Mouse (Mus musculus) embryonic facial prominence, embryonic 11.5 days (tissue): Measurements from ENCODE around the gene Lrrc36. TPM values are rescaled to one million over a fixed set of nuclear protein-coding genes. Genes with fewer than 3 reads are reported as not detected.

Experiments used
- ATAC-seq: fragments of 200-750 bp; cut with Nextera tagmentation; replicated peaks from 2 replicates; pipeline ENCODE4 v1.8.0; 2017; ENCODE audit warnings: low read depth; ENCODE audit not compliant: insufficient number of reproducible peaks, low FRiP score, low TSS enrichment
- DNase-seq: peaks from one replicate; pipeline ENCODE4 v3.0.0-alpha.2; 2015; ENCODE audit warnings: low spot score
- H3K27ac ChIP-seq: fragments of 300-500 bp; sonication (generic); replicated peaks from 2 replicates; pipeline ENCODE4 v1.5.1; 2014; ENCODE audit warnings: mild to moderate bottlenecking, low read depth, low read length, control low read depth
- H3K27me3 ChIP-seq: fragments of 300-500 bp; sonication (generic); 2 replicates; pipeline ENCODE4 v1.6.1; 2014; ENCODE audit warnings: mild to moderate bottlenecking, low read length, moderate library complexity, mixed read lengths; ENCODE audit not compliant: control insufficient read depth, insufficient read depth
- H3K36me3 ChIP-seq: fragments of 300-500 bp; sonication (generic); replicated peaks from 2 replicates; pipeline ENCODE4 v1.6.1; 2014; ENCODE audit warnings: low read depth, mild to moderate bottlenecking, low read length, moderate library complexity, mixed read lengths; ENCODE audit not compliant: control insufficient read depth, insufficient read depth
- H3K4me1 ChIP-seq: fragments of 300-500 bp; sonication (generic); 2 replicates; pipeline ENCODE4 v1.6.1; 2014; ENCODE audit warnings: low read length, mixed read lengths; ENCODE audit not compliant: control insufficient read depth, insufficient read depth
- H3K4me2 ChIP-seq: fragments of 300-500 bp; sonication (generic); 2 replicates; pipeline ENCODE4 v1.6.1; 2014; ENCODE audit warnings: low read depth, mild to moderate bottlenecking, control low read depth, low read length, moderate library complexity
- H3K4me3 ChIP-seq: fragments of 300-500 bp; sonication (generic); 2 replicates; pipeline ENCODE4 v1.5.1; 2014; ENCODE audit warnings: low read depth, low read length, control low read depth
- H3K9ac ChIP-seq: fragments of 300-500 bp; sonication (generic); replicated peaks from 2 replicates; pipeline ENCODE4 v1.6.1; 2014; ENCODE audit warnings: mild to moderate bottlenecking, control low read depth, low read length
- H3K9me3 ChIP-seq: fragments of 300-500 bp; sonication (generic); replicated peaks from 2 replicates; pipeline ENCODE4 v1.6.1; 2016; ENCODE audit warnings: mild to moderate bottlenecking, low read length, inconsistent platforms, mixed read lengths; ENCODE audit not compliant: control insufficient read depth
- WGBS: fragments of 180-500 bp; shearing (Covaris S2); extraction: QIAGEN DNeasy Blood & Tissue Kit; methylation state at CpG from one replicate; pipeline ENCODE4 v1.1.7; 2014; 5-methylcytosine and 5-hydroxymethylcytosine counted together
- polyA plus RNA-seq: library from polyadenylated mRNA; unstranded; fragments of >200 nt; fragmentation: Nextera tagmentation; extraction: Ambion mirVana; gene quantifications from 2 replicates; pipeline ENCODE4 v1.2.1, GENCODE M21; 2014

Gene Lrrc36
- polyA plus RNA-seq, 1 experiment from 2014 or later: 0.39 TPM

DNA sequence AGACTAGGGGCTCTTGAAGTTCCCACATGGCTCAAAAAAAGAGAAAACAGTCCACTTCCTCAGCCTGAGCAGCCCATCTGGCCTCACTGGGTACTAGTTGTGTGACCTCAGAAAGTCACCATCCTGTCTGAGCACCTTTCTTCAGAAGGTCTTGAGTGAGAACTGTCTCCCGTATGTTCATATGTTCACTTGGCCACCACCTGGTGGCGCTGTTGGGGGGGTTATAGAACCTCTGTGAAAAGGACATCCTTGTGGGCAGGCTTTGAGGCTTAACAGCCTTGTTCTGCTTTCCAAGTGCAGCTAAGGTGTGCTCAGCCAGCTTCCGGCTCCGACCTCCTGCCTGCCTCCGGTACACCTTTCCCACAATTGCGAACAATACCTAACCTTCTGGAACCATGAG lies 68.1 kb downstream of the Lrrc36 start:
- 65% methylated on average over 6 of the region's 6 CpGs for WGBS
- Histone ChIP-seq H3K9ac (no peak overlapping the region), H3K9me3 (no peaks in the 10 kb centered on the region), H3K27me3 (no peaks in the 10 kb centered on the region), H3K4me3 (no peak overlapping the region), H3K36me3 (no peaks in the 10 kb centered on the region), H3K27ac (peak overlapping the region; percentile 38; the same call in 1 of the 2 replicates), H3K4me1 (no peaks in the 10 kb centered on the region; the same call in 1 of the 2 replicates), H3K4me2 (no peak overlapping the region)
- DNase-seq (peak; percentile 54), ATAC-seq (no peak)

DNA sequence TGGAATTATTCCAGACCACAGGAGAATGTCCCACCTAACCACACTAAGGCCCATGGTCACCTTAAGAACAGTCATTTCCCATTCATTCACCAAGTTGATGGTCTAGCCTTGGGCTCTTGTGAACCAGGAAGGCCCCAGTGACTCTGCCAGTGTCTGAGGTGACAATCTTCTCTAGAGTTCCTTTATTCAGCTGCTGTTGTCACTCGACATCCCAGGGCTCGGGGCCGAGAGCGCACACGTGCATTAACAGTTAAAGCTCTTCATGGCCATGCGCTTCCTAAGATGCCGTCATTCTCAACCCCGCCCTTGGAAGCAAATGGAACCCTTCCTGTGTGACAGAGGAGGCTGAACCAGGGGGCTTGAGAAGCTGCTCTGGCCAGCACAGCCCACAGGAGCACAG lies 68.8 kb downstream of the Lrrc36 start:
- H3K4me3 ChIP-seq: no peak overlapping the region
- no peak overlapping the region for H3K27ac ChIP-seq
- ATAC-seq: no peak
- H3K9me3 ChIP-seq: no peaks in the 10 kb centered on the region
- no peak for DNase-seq
- no peaks in the 10 kb centered on the region for H3K36me3 ChIP-seq
- H3K4me1 ChIP-seq: no peaks in the 10 kb centered on the region; the same call in 1 of the 2 replicates
- H3K4me2 ChIP-seq: no peak overlapping the region
- 85% methylated on average over 8 of the region's 8 CpGs for WGBS
- no peak overlapping the region for H3K9ac ChIP-seq
- H3K27me3 ChIP-seq: no peaks in the 10 kb centered on the region

GRCm38 (mm10) chr8:105483212-105484029 lies 70.0 kb downstream of the Lrrc36 start:
- Histone ChIP-seq H3K9me3 (no peaks in the 10 kb centered on the region), H3K4me1 (no peaks in the 10 kb centered on the region; the same call in 1 of the 2 replicates), H3K4me2 (no peak overlapping the region), H3K27ac (no peak overlapping the region), H3K4me3 (no peak overlapping the region), H3K27me3 (no peaks in the 10 kb centered on the region), H3K9ac (no peak overlapping the region; the same call in 1 of the 2 replicates), H3K36me3 (no peaks in the 10 kb centered on the region)
- peak; percentile 70 for DNase-seq
- no peak; the same call in 1 of the 2 replicates for ATAC-seq
- WGBS: 30% methylated on average over 14 of the region's 14 CpGs

DNA sequence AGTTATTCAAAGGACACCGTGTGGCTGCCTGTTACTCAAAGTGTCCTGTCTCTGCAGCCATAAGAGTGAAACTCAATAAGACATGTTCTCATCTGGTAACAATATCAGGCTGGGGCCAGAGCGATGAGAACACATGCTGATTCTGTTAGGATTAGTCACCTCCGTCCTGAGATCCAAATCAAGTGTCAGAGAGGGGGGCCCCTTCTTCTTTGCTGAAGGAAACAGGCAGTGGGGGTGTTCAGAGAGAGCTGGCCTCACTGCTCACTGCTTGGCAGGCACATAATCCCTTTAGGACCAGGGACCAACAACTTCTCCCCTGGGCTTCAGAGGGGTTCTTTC lies 70.6 kb downstream of the Lrrc36 start:
- H3K4me2 ChIP-seq: no peak overlapping the region
- H3K9me3 ChIP-seq: no peaks in the 10 kb centered on the region
- no peaks in the 10 kb centered on the region for H3K27me3 ChIP-seq
- H3K9ac ChIP-seq: no peak overlapping the region
- 0 out of 2 replicates have a peak overlapping the region, but pooled peaks have one; percentile 44 for H3K27ac ChIP-seq
- peak; percentile 57 for DNase-seq
- ATAC-seq: no peak; the same call in 1 of the 2 replicates
- no peaks in the 10 kb centered on the region; the same call in 1 of the 2 replicates for H3K4me1 ChIP-seq
- H3K4me3 ChIP-seq: no peak overlapping the region
- no peaks in the 10 kb centered on the region for H3K36me3 ChIP-seq
- WGBS: 14% methylated on average over 3 of the region's 3 CpGs

- no peaks in the 10 kb centered on the region for H3K27me3 ChIP-seq
- DNase-seq: peak; percentile 79
- 12% methylated on average over 2 of the region's 2 CpGs for WGBS
- H3K36me3 ChIP-seq: no peaks in the 10 kb centered on the region
- no peak overlapping the region for H3K9ac ChIP-seq
- H3K4me3 ChIP-seq: no peak overlapping the region
- H3K4me1 ChIP-seq: no peaks in the 10 kb centered on the region; the same call in 1 of the 2 replicates
- H3K4me2 ChIP-seq: no peak overlapping the region
- ATAC-seq: 0 out of 2 replicates have a peak, but pooled peaks have one; percentile 42
- 0 out of 2 replicates have a peak overlapping the region, but pooled peaks have one; percentile 44 for H3K27ac ChIP-seq
- no peaks in the 10 kb centered on the region for H3K9me3 ChIP-seq
Observed at GRCm38 (mm10) chr8:105484392-105484791, 71.0 kb downstream of the Lrrc36 start.

GRCm38 (mm10) chr8:105488082-105488481 lies 74.7 kb downstream of the Lrrc36 start:
- 65% methylated on average over 3 of the region's 3 CpGs for WGBS
- Histone ChIP-seq H3K4me2 (no peak overlapping the region), H3K4me1 (no peaks in the 10 kb centered on the region), H3K9me3 (no peaks in the 10 kb centered on the region), H3K4me3 (no peak overlapping the region), H3K27ac (no peak overlapping the region), H3K9ac (no peak overlapping the region), H3K27me3 (no peaks in the 10 kb centered on the region), H3K36me3 (no peaks in the 10 kb centered on the region)
- DNase-seq: no peak
- ATAC-seq: no peak

- H3K4me2 ChIP-seq: no peak overlapping the region
- H3K9ac ChIP-seq: no peak overlapping the region
- no peaks in the 10 kb centered on the region for H3K27me3 ChIP-seq
- no peaks in the 10 kb centered on the region for H3K4me1 ChIP-seq
- DNase-seq: no peak
- H3K27ac ChIP-seq: no peak overlapping the region
- H3K36me3 ChIP-seq: no peaks in the 10 kb centered on the region
- WGBS: 52% methylated on average over 1 of the region's 1 CpGs
- H3K9me3 ChIP-seq: no peaks in the 10 kb centered on the region
- H3K4me3 ChIP-seq: no peak overlapping the region
- no peak for ATAC-seq
Observed at GRCm38 (mm10) chr8:105489281-105489680, 75.9 kb downstream of the Lrrc36 start.

DNA sequence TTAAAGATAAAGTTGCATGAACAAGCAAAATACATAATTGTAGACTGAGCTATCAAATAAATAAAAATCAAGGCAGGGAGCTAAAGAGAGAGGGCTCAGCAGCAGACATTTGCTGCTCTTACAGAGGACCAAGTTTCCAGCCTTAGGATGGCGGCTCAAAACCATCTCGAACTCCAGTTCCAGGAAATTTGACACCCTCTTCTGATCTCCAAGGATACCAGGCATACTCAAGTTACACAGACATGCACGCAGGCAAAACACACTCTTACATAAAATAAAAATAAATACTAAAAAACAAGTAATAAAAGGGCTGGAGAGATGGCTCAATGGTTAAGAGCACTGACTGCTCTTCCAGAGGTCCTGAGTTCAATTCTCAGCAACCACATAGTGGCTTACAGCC lies 80.1 kb downstream of the Lrrc36 start:
- Histone ChIP-seq H3K27me3 (no peaks in the 10 kb centered on the region), H3K9me3 (no peaks in the 10 kb centered on the region), H3K27ac (no peak overlapping the region), H3K4me3 (no peak overlapping the region), H3K4me2 (no peak overlapping the region), H3K9ac (no peak overlapping the region), H3K4me1 (no peaks in the 10 kb centered on the region), H3K36me3 (no peaks in the 10 kb centered on the region)
- ATAC-seq (no peak), DNase-seq (no peak)
- WGBS: 12% methylated on average over 3 of the region's 3 CpGs
